Mouse (Mus musculus) layer of hippocampus, adult 11-12 months (tissue): Measurements from ENCODE around the gene Ncf4.

ENCODE experiments used
- DNase-seq: peaks from one replicate; pipeline ENCODE4 v3.0.0; 2022; ENCODE audit warnings: low spot score

Gene Ncf4

GRCm38 (mm10) chr15:78244695-78245492 is at the start of gene Ncf4:
TSS of gene Ncf4 (plus strand) at chr15:78244801.
- DNase-seq, result peak; percentile 28

GRCm38 (mm10) chr15:78195096-78195880 is 49.3 kb upstream of the Ncf4 start:
- no peak for DNase-seq

- DNase-seq, result peak; percentile 29
Measured at GRCm38 (mm10) chr15:78204053-78204847, 40.4 kb upstream of the Ncf4 start.

- peak; percentile 39 for DNase-seq
Measured at GRCm38 (mm10) chr15:78205192-78205591, 39.4 kb upstream of the Ncf4 start.

GRCm38 (mm10) chr15:78206312-78206711 is 38.3 kb upstream of the Ncf4 start, which contains the start of gene Pvalb:
TSS of gene Pvalb (minus strand) at chr15:78206400.
- no peak for DNase-seq

- no peak for DNase-seq
Measured at GRCm38 (mm10) chr15:78210203-78210602, 34.4 kb upstream of the Ncf4 start.

GRCm38 (mm10) chr15:78211367-78211766 is 33.2 kb upstream of the Ncf4 start:
- DNase-seq, result no peak

- DNase-seq, result no peak
Measured at GRCm38 (mm10) chr15:78215269-78215668, 29.3 kb upstream of the Ncf4 start.

GRCm38 (mm10) chr15:78227816-78228215 is 16.8 kb upstream of the Ncf4 start:
- DNase-seq, result no peak

GRCm38 (mm10) chr15:78231346-78232331 is 13.0 kb upstream of the Ncf4 start:
- no peak for DNase-seq

GRCm38 (mm10) chr15:78234823-78235509 is 9.6 kb upstream of the Ncf4 start:
- no peak for DNase-seq

- peak; percentile 58 for DNase-seq
Measured at GRCm38 (mm10) chr15:78239453-78239852, 5.1 kb upstream of the Ncf4 start.

GRCm38 (mm10) chr15:78239956-78240617 is 4.5 kb upstream of the Ncf4 start:
- DNase-seq, result no peak

GRCm38 (mm10) chr15:78241335-78241734 is 3.3 kb upstream of the Ncf4 start:
- no peak for DNase-seq

GRCm38 (mm10) chr15:78243061-78243460 is 1.5 kb upstream of the Ncf4 start:
- DNase-seq, result no peak

GRCm38 (mm10) chr15:78243774-78244173 is 827 bp upstream of the Ncf4 start:
- peak; percentile 17 for DNase-seq

GRCm38 (mm10) chr15:78246143-78247116 is 1.8 kb downstream of the Ncf4 start:
- DNase-seq, result no peak

- no peak for DNase-seq
Measured at GRCm38 (mm10) chr15:78247659-78248058, 3.1 kb downstream of the Ncf4 start.

GRCm38 (mm10) chr15:78248410-78248809 is 3.8 kb downstream of the Ncf4 start:
- no peak for DNase-seq
